Mouse (Mus musculus) heart, embryonic 14.5 days (tissue): ENCODE measurements around the gene Nsrp1. TPM values are rescaled to one million over a fixed set of nuclear protein-coding genes. Genes with fewer than 3 reads are reported as not detected.

Source experiments
- ATAC-seq: fragments of 200-750 bp; cut with Nextera tagmentation; 2 replicates; pipeline ENCODE4 v1.8.0; 2017; ENCODE audit warnings: low read depth, moderate TSS enrichment; ENCODE audit not compliant: insufficient number of reproducible peaks, insufficient read depth, low FRiP score
- H3K27ac ChIP-seq, 2 experiments: fragments of 200-500 bp in 1 of 2; fragments of 300-500 bp in 1 of 2; sonication (generic) in 1 of 2; replicated peaks in 1 of 2; 2 replicates each; pipeline ENCODE4 v1.5.1; 2012 to 2014; ENCODE audit warnings: low read depth in 2 of 2, low read length in 2 of 2, control low read depth in 1 of 2, mild to moderate bottlenecking in 1 of 2, mixed read lengths in 1 of 2; ENCODE audit not compliant: control insufficient read depth in 1 of 2, insufficient read depth in 1 of 2
- H3K27me3 ChIP-seq: fragments of 300-500 bp; sonication (generic); 2 replicates; pipeline ENCODE4 v1.6.1; 2014; ENCODE audit warnings: mild to moderate bottlenecking, low read length, control low read depth; ENCODE audit not compliant: control insufficient read depth, insufficient read depth
- H3K36me3 ChIP-seq: fragments of 300-500 bp; sonication (generic); 2 replicates; pipeline ENCODE4 v1.6.1; 2014; ENCODE audit warnings: mild to moderate bottlenecking, control low read depth, low read length, mixed read lengths; ENCODE audit not compliant: control insufficient read depth, insufficient read depth
- H3K4me1 ChIP-seq, 2 experiments: fragments of 200-500 bp in 1 of 2; fragments of 300-500 bp in 1 of 2; sonication (generic) in 1 of 2; 2 replicates each; pipeline ENCODE4 v1.6.1; 2012 to 2014; ENCODE audit warnings: low read length in 2 of 2, control low read depth in 1 of 2, mixed read lengths in 1 of 2; ENCODE audit not compliant: control insufficient read depth in 2 of 2, insufficient read depth in 2 of 2
- H3K4me2 ChIP-seq: fragments of 300-500 bp; sonication (generic); 2 replicates; pipeline ENCODE4 v1.6.1; 2014; ENCODE audit warnings: mild to moderate bottlenecking, low read length
- H3K4me3 ChIP-seq, 2 experiments: fragments of 200-500 bp in 1 of 2; fragments of 300-500 bp in 1 of 2; sonication (generic) in 1 of 2; 2 replicates each; pipeline ENCODE4 v1.5.1; 2012 to 2014; ENCODE audit warnings: low read length in 2 of 2, mild to moderate bottlenecking in 2 of 2, control low read depth in 1 of 2, low read depth in 1 of 2, moderate library complexity in 1 of 2; ENCODE audit not compliant: control insufficient read depth in 1 of 2, insufficient read depth in 1 of 2
- H3K9ac ChIP-seq: fragments of 300-500 bp; sonication (generic); 2 replicates; pipeline ENCODE4 v1.6.1; 2014; ENCODE audit warnings: mild to moderate bottlenecking, low read length
- H3K9me3 ChIP-seq: fragments of 300-500 bp; sonication (generic); 2 replicates; pipeline ENCODE4 v1.6.1; 2016; ENCODE audit warnings: low read length, control low read depth; ENCODE audit not compliant: control insufficient read depth
- WGBS: fragments of 180-500 bp; shearing (Covaris S2); extraction: QIAGEN DNeasy Blood & Tissue Kit; methylation state at CpG from one replicate; pipeline ENCODE4 v1.1.7; 2014; 5-methylcytosine and 5-hydroxymethylcytosine counted together
- polyA plus RNA-seq: library from polyadenylated mRNA; unstranded; fragments of >200 nt; fragmentation: Nextera tagmentation; extraction: Ambion mirVana; gene quantifications from 2 replicates; pipeline ENCODE4 v1.2.1, GENCODE M21; 2014

Nsrp1 gene
- polyA plus RNA-seq, 1 experiment from 2014 or later: 48.0 TPM

GRCm38 (mm10) chr11:77010762-77011475 lies 67.3 kb downstream of the Nsrp1 start:
- Histone ChIP-seq H3K4me2 (no peak overlapping the region), H3K4me1 (peaks cover 10 to 13% of the 10 kb centered on the region in 2 experiments), H3K27ac (no peak overlapping the region), H3K4me3 (no peak overlapping the region), H3K9ac (no peak overlapping the region), H3K9me3 (no peaks in the 10 kb centered on the region), H3K27me3 (peaks cover 4% of the 10 kb centered on the region; the same call in 1 of the 2 replicates), H3K36me3 (no peaks in the 10 kb centered on the region)
- WGBS: 73% methylated on average over 10 of the region's 10 CpGs
- ATAC-seq: no peak

- Histone ChIP-seq H3K27me3 (peaks cover 4% of the 10 kb centered on the region; the same call in 1 of the 2 replicates), H3K36me3 (no peaks in the 10 kb centered on the region), H3K4me2 (no peak overlapping the region), H3K9ac (no peak overlapping the region; the same call in 1 of the 2 replicates), H3K27ac (no peak overlapping the region), H3K4me3 (no peak overlapping the region), H3K4me1 (peaks cover 10 to 13% of the 10 kb centered on the region in 2 experiments), H3K9me3 (no peaks in the 10 kb centered on the region)
- WGBS: 48% methylated on average over 16 of the region's 16 CpGs
- ATAC-seq: no peak
Observed at GRCm38 (mm10) chr11:77009069-77010025, 68.9 kb downstream of the Nsrp1 start.

GRCm38 (mm10) chr11:77006616-77007015 lies 71.6 kb downstream of the Nsrp1 start:
- Histone ChIP-seq H3K4me3 (no peak overlapping the region), H3K4me2 (no peak overlapping the region), H3K9me3 (no peaks in the 10 kb centered on the region), H3K36me3 (no peaks in the 10 kb centered on the region), H3K4me1 (peaks cover 10 to 13% of the 10 kb centered on the region in 2 experiments), H3K27ac (no peak overlapping the region), H3K9ac (no peak overlapping the region), H3K27me3 (peaks cover 4% of the 10 kb centered on the region; the same call in 1 of the 2 replicates)
- 26% methylated on average over 6 of the region's 6 CpGs for WGBS
- ATAC-seq: no peak

- no peak for ATAC-seq
- H3K9me3 ChIP-seq: no peaks in the 10 kb centered on the region
- 55% methylated on average over 4 of the region's 4 CpGs for WGBS
Observed at GRCm38 (mm10) chr11:77005881-77006280, 72.4 kb downstream of the Nsrp1 start.

GRCm38 (mm10) chr11:77002361-77002760 lies 75.9 kb downstream of the Nsrp1 start:
- Histone ChIP-seq H3K27ac (no peak overlapping the region), H3K4me1 (peaks cover 11 to 14% of the 10 kb centered on the region in 2 experiments; a peak in 2 of 4 replicates), H3K36me3 (no peaks in the 10 kb centered on the region), H3K27me3 (peaks cover 31% of the 10 kb centered on the region), H3K9ac (no peak overlapping the region), H3K4me3 (no peak overlapping the region), H3K9me3 (no peaks in the 10 kb centered on the region), H3K4me2 (no peak overlapping the region)
- ATAC-seq: no peak
- WGBS: 45% methylated on average over 1 of the region's 1 CpGs

More at GRCm38 (mm10) chr11:77005881-77006280, 72.4 kb downstream of the Nsrp1 start:
- Histone ChIP-seq H3K36me3 (no peaks in the 10 kb centered on the region), H3K27me3 (peaks cover 4% of the 10 kb centered on the region; the same call in 1 of the 2 replicates), H3K4me1 (peaks cover 10 to 13% of the 10 kb centered on the region in 2 experiments), H3K9ac (no peak overlapping the region), H3K4me3 (no peak overlapping the region), H3K27ac (no peak overlapping the region), H3K4me2 (no peak overlapping the region)

- Histone ChIP-seq H3K4me2 (no peak overlapping the region), H3K36me3 (no peaks in the 10 kb centered on the region), H3K9me3 (no peaks in the 10 kb centered on the region), H3K9ac (no peak overlapping the region), H3K4me3 (no peak overlapping the region), H3K4me1 (peaks cover 8 to 12% of the 10 kb centered on the region in 2 experiments; a peak in 2 of 4 replicates), H3K27ac (no peak overlapping the region), H3K27me3 (peaks cover 47% of the 10 kb centered on the region)
- WGBS: 50% methylated on average over 5 of the region's 5 CpGs
- no peak for ATAC-seq
Observed at GRCm38 (mm10) chr11:77000741-77001140, 77.5 kb downstream of the Nsrp1 start.

GRCm38 (mm10) chr11:76998705-76999226 lies 79.5 kb downstream of the Nsrp1 start:
- H3K9me3 ChIP-seq: no peaks in the 10 kb centered on the region
- H3K9ac ChIP-seq: peak overlapping the region; percentile 52
- 13% methylated on average over 24 of the region's 24 CpGs for WGBS
- ATAC-seq: no peak
- peak overlapping the region; percentile 80 for H3K4me2 ChIP-seq
- H3K4me1 ChIP-seq: peaks cover 8 to 12% of the 10 kb centered on the region in 2 experiments; a peak in 2 of 4 replicates
- H3K36me3 ChIP-seq: no peaks in the 10 kb centered on the region
- peaks cover 51% of the 10 kb centered on the region for H3K27me3 ChIP-seq
- peak overlapping the region; percentile 43 to 63 for H3K4me3 ChIP-seq
- no peak overlapping the region for H3K27ac ChIP-seq
